Mouse (Mus musculus) frontal cortex, adult (tissue): ENCODE data around the gene Tuba3a.
A peak's percentile ranks its signal among the peaks of the same experiment; 100 is the strongest.

Experiments used
- ATAC-seq: cut with Nextera tagmentation; 2 replicates; pipeline ENCODE4 v1.9.2; 2017; ENCODE audit warnings: mild to moderate bottlenecking, moderate library complexity, mixed read lengths; ENCODE audit not compliant: low TSS enrichment

Gene Tuba3a

GRCm38 (mm10) chr6:125231117-125232044, 54.5 kb downstream of the Tuba3a start, which contains the start of gene Tapbpl:
Gene Tapbpl, minus strand, starts transcription at chr6:125231860.
- ATAC-seq: peak; percentile 61

- ATAC-seq: no peak
These were observed 55.3 kb downstream of the Tuba3a start for GRCm38 (mm10) chr6:125230571-125230970.
